Mouse (Mus musculus) heart, postnatal 14 days (tissue): Measurements from ENCODE around the gene Meis2. TPM values are rescaled to one million over a fixed set of nuclear protein-coding genes. Genes with fewer than 3 reads are reported as not detected.

Source experiments
- DNase-seq, 2 experiments: peaks; one replicate each; pipeline ENCODE4 v3.0.0; 2021 to 2022
- intact Hi-C: fragments of 180-260 bp; cut with DNase I; formaldehyde crosslinking; loops from one replicate; pipeline ENCODE4 v1.15.1; 2025
- total RNA-seq, 2 experiments: library from RNA; stranded (reverse); gene quantifications; 2 replicates each; pipeline ENCODE4 v1.2.3; 2021

The Meis2 gene
- total RNA-seq, 2 experiments from 2014 or later, result 19.9 to 21.3 TPM

DNA sequence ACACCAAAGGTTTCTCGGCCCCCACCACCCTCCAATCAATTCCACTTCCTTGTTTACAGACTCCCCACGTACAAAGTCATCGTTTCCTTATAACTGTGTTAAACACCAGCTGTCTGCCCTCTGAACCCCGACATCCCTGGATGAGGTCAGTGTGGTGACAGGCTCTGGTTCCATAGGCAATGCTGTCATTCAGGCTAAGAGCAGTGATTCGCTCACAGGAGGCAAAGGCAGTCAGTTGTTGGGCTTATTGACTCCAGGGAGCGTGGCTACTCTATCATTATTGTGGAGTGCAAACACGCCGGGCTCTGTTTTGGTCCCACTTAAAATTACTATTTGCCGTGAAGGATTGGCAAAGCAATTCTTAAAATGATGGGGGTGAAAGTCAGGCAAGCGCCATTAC lies 182.1 kb downstream of the Meis2 start:
- intact Hi-C loops, result no loop called here
- DNase-seq, result no peak

DNA sequence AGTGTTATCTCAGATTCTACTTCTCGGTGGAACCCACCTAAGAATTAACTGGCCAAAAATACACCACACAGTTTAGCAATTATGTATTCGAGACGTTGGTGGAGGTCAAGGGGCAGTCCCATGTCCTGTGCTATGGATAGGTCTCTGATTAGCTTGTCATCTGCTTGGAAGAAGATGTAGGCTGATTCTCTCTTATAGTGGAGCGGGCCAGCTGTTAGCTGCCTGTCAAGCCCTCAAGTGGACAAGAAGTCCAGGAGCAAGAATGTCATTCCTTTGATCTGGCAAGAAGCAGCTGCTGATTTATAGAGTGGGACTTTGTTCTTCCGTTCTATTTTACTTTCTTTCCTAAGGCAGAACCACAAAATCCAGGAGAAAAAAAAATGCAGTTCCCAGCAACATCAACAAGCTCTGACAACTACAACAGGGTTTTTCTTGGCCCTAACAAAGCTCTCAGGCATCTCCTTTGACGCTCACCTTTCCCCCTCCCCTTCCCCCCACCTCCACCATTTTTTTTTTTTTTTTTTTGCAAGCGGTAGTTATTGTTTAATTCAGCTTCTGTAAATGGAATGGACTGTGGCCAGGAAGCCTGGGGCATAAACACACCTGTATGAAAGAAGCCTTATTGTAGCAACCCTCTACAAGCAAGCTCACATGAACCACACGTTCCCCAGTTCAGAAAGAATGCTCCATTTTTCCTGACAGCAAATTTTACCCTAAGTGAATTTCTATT lies 189.7 kb downstream of the Meis2 start:
- DNase-seq, result no peak
- intact Hi-C loops, result no loop called here

DNA sequence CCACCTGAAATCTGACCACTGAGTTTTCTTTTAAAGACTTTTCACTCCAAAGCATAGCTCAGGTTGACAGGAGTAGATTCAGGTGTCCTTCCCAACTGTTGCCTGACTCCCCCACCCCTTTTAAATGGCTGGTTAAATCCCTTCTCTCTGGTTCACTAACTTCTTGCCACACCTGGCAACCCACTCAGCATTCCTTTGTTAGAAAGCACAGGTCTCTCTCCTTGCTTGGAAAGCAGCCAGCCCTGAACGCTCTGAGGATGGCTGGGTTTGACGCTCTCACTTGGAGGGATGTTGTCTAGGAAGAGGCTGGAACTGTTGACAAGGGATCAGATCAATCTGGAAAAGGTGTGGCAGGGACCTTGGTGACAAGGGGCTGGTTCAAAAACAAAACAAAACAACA lies 192.8 kb downstream of the Meis2 start:
- intact Hi-C loops, result no loop called here
- DNase-seq, result no peak

DNA sequence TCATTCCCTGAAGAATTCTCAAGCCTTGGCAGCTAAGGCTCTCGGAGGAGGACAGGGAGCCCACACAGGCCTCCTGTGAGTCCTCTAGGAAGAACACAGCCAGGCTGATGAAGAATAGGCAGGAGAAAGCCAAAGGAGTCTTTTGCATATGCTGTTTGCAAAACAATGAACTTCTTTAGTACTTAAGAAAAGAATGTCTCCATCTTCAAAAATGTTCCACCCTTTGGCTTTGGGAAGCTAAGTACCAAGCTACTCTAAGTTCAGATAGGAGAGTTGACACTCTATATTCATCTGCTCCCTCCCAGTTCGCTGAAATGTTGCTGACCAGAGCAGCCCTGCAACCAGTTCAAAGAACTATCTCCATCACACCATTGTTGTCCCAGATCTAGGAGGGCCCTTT lies 195.7 kb downstream of the Meis2 start:
- no peak for DNase-seq
- intact Hi-C loops, result no loop called here

DNA sequence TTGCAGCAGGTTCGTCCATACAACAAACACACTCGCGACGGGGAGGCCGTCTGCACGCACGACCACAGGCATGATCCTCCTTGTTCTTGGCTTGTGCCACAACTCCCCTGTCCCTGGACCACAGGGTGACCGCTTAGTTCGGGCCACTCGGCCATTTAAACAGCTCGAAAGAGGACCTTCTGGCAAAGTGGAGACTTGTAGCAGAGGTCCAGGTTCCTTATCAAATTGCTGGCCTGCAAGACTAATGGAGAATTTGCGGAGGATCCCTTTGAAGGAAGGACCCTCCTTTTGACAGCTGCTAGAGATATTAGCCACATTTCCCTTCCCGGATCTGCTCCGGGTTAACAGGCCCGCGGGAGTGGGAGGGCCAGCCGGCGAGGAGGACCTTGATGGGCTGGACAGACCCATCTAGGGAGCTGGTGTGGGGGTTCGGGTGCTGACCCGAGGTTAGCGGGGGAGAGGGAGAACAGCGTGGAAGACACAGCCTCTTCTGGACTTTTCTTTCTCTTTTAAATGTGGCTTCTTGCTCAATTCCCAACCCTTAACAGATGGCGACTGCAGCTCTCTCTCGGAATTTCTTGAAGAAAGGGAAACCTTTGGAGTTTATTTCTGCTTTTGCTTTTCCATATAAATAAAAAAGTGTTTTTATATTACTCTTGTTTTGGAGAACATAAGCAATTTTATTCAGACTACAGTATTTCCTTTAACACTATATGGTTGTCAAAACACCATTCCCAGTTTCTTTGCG lies 204.9 kb downstream of the Meis2 start:
- intact Hi-C loops, result no loop called here

DNA sequence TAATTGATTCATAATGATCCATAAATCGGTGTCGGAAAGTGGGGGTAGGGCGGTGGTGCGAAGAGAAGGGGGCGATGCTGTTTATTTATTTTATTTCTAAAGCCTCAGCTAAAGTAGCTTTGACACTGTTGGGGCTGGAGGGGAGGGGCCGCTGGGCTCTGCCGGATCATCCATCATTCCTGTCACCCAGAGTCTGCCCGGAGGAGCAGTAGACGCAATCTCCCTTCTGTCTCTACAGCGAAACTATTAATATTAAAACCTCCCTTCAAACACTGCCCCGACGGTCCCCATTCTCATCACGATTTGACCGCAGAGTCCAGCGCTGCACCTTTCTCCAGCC lies 205.5 kb downstream of the Meis2 start:
- intact Hi-C loops, result no loop called here
- no peak for DNase-seq

More for the DNA sequence above, 204.9 kb downstream of the Meis2 start:
- peak; percentile 28 to 33 for DNase-seq

DNA sequence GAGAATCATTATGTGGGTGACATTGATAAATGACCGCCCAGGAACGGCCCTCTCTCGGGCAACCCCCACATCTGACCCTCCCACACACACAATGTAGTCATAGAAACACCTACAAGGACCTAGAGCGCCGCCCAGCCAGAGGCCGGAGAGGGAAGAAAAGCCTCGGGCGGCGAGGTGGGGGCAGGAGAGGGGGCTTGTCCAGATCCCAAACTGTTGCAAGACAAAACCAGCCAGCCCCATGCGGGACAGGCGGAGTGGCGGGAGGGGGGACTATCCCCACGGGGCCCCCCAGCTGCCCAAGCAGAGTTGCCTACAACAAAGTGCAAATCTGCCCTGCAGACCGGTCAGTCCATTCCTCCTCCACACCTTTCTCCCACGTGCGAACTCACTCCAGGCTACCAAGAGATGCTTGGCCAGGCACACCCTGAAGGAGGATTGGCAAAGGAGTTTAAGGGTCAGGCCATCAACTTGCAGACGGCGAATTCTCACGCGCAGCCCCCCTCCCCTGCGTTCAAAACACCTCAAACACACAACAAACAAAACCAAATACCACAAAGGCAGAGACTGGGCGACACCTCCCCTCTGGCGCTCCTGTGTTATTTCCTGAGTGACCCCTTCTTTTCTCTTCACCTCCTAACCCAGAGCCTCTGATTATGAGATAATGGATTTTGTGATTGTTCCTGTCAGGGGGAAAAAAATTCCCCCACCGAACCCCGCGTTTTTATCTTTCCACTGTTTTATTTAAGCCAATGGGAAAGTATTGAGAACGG lies 206.1 kb downstream of the Meis2 start:
- intact Hi-C loops, result loop anchor here (2.0 to 10.0 kb wide), 6 partner anchors 245 to 1605 kb away; no protein-coding TSS in a partner anchor
- peak; percentile 17 to 24 for DNase-seq

DNA sequence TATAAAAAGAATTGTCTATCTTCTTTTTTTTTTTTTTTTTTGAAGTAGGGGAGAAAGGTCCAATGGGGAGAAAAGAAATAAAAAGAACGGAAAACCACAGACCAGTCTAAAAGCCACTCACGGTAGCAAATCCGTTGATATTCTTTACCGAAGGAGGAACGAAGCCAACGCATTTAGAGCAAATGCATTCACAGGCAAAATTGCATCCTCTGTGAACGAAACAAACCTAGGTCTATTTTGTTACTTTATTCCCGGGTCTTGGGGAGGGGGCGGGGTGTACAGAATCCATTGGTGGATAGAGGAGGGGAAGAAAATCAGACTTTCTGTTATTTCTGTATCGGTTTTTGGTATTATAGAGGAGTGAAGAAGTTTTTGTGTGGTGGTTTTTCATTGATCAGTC lies 206.7 kb downstream of the Meis2 start:
- intact Hi-C loops, result loop anchor here (1.0 to 10.0 kb wide), 7 partner anchors 211 to 1604 kb away; no protein-coding TSS in a partner anchor
- DNase-seq, result no peak

DNA sequence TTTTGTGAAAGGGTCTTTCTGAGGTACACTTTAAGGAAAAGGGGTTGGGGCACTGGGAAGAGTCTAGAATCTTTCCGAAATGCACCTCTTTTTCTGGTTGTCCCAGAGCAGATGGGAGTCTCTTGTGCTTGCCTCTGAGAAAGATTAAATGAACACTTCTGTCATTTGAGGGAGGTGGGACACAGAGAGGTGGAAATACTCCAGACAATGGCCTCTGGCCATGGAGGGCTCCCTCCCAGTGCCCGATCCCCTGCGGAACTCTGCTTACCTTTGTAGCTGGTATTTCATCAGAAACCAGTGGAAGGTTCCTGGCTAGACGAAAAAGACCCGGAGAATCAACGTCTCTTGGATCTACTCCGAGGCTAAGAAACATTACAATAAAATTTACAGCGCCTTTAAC lies 207.4 kb downstream of the Meis2 start:
- DNase-seq, result no peak
- intact Hi-C loops, result loop anchor here (1.0 to 10.0 kb wide), 7 partner anchors 212 to 1603 kb away; no protein-coding TSS in a partner anchor

DNA sequence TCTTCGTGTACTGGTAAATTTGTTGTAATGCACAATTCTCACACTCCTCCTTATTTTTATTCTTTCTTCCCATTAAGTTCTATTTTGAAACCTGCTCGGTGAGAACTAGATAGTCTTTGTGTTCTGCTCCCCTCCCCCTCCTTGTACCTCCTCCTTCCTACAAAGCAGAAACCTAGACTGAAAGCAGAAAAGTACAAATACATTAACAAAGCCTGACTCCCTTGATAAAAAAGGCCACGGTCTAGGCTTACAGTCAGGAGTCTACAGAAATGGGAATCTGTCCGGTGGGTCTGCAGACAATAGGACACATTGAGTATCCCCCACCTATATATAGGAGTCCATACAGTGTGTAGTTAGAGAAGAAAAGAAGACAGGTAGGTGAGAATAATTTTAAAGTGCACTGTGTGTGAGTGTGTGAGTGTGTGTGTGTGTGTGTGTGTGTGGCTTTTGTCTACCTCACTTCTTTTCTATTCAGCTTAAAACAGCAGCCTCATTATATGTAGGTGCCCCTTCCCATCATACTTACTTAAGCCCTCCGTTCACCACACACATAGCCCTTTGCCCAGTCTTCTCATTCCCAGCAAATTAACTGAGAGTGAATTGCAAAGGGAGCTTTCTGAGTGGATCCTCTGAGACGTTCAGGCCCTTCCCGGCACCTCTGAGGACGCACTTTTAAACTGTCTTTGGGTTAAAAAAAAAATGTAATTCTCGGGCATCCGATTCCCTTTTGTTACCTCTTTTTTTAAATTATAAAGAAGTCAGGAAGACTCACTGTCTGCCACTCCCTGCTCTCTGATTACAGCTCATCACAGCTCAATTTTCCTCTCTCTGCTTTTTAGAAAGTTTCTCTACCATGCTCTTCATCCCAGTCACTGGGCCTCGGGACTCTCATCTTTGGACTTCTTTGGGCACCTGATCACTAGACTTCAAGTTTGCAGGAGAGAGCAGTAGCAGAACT lies 208.2 kb downstream of the Meis2 start:
- no peak for DNase-seq
- intact Hi-C loops, result loop anchor here (1.0 to 10.0 kb wide), 8 partner anchors 213 to 1603 kb away; no protein-coding TSS in a partner anchor

DNA sequence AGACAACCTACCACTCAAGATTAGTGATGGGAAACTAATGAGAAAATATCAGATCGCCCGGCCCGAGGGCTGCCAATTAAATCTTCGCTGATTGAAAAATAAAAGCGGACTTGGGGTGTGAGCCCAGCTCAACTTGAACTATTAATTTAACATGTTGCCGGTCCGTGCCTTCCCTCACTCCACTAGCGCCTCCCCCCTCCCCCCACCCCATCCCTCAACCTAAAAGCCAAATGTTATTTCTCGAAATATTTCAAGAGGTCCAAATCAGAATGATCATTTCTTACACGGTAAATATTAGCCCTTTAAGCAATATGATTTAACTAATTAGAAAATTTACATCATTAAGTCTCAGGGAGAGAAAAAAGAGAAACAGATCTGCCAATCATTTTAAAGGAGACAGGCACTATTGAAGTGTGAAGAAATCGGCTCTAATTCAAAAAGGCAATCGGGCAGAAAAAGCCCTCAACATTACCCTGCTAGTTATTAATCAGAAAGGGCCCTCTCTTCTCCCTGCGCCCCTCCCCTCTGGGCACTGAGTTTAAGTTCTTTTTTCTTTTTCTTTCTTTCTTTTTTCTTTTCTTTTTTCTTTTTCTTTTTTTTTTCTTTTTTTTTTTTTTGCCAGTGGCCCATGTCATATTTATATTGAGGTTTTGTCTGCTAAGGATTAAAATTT lies 209.1 kb downstream of the Meis2 start:
- DNase-seq, result no peak
- intact Hi-C loops, result loop anchor here (2.0 to 10.0 kb wide), 6 partner anchors 242 to 1602 kb away; no protein-coding TSS in a partner anchor

DNA sequence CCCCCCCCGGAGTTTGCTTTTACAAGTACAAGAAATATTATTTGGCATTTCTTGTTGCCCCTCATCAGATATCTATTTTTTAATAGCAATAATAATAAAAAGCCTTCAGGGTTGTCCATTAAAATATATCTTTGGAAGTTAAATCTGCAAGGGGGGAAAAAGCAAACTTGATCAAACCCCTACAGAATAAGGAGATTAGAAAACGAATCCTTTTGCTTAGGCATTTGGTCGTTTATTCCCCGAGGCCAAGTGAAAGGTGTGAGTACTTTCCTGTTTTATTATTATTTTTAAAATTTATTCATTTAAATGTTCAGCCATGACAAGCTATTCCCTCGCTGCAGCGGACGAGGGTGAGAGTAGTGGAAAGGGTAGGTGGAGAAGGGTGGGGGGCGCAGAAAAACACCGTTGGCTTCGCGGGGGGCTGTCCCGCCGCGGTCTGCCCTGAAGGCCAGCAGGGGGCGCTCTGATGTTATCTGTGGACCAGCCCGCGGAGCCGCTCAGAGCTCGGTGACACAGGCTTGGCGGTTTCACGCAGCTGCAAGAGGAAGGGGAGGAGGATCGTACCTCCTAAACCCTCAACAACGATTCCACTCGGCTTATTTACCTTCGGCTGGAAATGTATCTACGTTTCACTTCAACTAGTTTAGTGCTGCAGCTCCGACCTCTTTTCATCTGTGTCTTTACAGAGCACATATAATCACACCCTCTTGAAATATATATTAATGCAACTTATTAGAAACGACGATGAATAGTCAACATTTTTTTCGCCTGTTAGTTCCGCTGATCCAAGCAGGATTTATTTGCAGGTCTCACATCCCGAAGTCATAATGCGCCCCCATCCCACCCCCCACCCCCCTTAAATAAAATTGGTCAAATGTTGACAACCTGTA lies 209.9 kb downstream of the Meis2 start:
- intact Hi-C loops, result loop anchor here (2.0 to 10.0 kb wide), 6 partner anchors 243 to 1601 kb away; no protein-coding TSS in a partner anchor
- peak; percentile 89 to 92 for DNase-seq

DNA sequence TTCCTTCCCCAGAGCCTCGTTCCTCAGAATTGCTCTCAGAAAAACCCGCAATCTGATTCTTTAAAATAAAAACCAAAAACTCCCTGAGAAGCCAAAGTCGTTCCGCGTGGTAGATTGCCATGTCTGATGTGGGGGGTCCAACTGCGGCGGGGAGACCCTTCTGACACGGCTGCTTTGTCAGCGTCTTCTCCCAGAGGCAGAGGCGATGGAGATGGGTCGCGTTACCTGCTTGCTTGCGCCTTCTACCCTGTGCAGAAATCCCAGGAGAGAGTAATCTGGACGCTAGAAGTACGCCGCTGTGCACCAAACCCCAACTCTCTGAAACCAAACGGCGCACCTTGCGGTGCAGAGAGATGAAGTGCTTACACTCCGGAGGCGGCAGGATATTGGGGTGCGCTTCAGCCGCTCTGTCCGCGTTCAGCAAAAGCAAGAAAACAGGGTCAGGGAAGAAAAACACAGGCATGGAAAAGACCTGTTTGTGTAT lies 210.8 kb downstream of the Meis2 start:
- DNase-seq, result no peak
- intact Hi-C loops, result loop anchor here (5.0 to 10.0 kb wide), 5 partner anchors 338 to 1600 kb away; no protein-coding TSS in a partner anchor

DNA sequence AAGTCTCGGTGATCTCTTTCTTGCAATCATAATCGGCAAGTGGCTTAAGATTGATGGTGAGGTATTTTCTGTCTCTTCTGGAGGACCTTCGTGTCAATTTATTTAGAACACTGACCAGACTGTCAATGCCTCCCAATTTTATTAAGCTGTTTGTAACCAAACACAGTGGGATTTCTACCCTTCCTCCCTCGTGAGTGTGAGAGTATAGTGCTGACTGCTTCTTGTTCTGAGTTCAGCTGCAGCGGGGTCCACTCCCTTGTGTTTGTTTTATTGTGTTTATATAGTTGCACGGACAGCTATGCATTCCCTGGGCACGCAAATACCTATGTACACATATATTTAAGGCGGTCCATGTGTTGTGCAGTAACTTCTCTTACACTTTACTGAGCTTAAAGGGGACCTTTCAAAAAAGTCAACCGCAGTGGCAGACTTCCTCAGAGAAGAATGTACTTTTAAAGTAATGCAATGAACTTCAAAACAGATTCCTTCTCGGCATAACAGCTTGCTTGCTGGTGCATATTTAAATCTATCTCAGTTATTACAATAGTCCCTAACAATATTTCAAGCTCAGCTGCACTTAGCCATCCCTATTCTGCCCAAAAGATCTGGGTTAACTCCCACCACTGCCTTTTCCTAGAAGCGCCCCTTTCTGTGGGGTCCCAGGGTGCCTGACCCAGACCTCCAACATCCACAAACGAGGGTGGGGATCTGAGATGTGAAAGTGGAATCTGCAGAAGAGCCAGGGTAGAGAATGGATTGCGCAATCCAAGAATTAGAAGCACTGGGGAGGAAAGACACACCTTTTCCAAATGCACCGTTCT lies 211.4 kb downstream of the Meis2 start:
- intact Hi-C loops, result loop anchor here (10.0 kb wide), 3 partner anchors 971 to 1599 kb away; no protein-coding TSS in a partner anchor
- no peak for DNase-seq

DNA sequence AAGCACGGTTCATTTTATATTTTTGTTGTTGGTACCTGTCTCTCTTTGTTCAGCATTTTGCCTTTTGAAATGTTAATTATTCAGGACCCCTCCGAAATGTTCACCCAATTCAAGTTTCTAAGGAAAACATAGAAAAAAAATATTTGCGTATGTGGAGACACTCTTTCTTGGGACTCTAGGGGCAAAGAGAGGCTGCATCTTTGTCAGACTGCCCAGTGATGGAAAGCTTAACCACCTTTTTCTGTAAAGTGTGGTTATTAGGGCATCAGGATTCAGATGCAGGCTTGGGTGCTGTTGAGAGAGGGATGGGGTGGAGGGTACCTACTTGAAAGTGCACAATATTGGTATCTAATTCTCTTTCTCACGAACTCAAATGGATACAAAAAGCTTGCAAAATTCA lies 212.4 kb downstream of the Meis2 start:
- intact Hi-C loops, result loop anchor here (10.0 kb wide), 3 partner anchors 972 to 1598 kb away; no protein-coding TSS in a partner anchor
- no peak for DNase-seq

DNA sequence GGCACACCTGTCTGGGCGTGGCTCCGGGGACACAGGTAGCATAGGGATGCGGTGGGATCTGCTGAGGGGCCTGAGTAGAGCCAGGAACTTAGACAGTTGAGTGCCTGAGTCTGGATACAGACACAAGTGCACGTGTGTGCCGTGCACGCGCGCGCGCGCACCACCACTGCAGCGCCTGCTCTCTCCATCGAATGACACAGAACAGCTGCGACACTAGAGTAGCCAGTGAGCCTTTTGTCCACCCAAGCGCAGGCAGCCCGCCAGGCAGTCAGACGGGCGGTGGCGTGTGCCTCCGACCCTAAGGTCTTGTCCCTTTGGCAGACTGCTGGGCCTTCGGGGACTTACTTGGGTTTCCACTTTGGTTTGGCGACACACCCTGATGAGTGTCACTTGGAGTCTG lies 213.0 kb downstream of the Meis2 start:
- intact Hi-C loops, result loop anchor here (10.0 kb wide), 3 partner anchors 972 to 1598 kb away; no protein-coding TSS in a partner anchor
- peak; percentile 52 to 69 for DNase-seq

DNA sequence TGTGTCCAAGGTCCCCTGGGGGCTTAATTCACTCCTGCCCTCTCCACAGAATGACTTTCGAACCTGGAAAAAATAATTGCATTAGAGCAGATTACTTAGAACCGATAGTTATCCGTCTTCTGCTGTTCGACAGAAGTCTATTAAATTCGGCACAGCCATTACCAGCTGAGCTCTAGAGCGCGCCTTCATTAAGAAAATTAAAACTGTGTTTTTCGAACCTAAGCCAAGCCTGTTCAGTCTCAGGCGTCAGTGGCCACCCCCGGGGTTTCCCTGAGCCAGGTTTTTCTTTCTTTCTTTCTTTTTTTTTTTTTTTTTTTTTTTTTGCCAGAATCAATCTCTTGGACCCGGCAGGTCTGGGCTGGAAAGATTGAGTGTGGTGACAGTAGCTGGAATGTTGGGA lies 213.5 kb downstream of the Meis2 start:
- intact Hi-C loops, result loop anchor here (10.0 kb wide), 3 partner anchors 973 to 1597 kb away; no protein-coding TSS in a partner anchor
- no peak for DNase-seq
